Mouse (Mus musculus) liver, embryonic 14.5 days (tissue): ENCODE data around the gene Stk16.

ENCODE experiments used
- CTCF ChIP-seq: IDR thresholded peaks from 2 replicates; pipeline ENCODE4 v1.5.1; 2016; ENCODE audit warnings: antibody characterized with exemption, low read depth, control low read depth
- EP300 ChIP-seq: IDR thresholded peaks from 2 replicates; pipeline ENCODE4 v1.6.1; 2016; ENCODE audit warnings: antibody characterized with exemption, low read depth

DNA sequence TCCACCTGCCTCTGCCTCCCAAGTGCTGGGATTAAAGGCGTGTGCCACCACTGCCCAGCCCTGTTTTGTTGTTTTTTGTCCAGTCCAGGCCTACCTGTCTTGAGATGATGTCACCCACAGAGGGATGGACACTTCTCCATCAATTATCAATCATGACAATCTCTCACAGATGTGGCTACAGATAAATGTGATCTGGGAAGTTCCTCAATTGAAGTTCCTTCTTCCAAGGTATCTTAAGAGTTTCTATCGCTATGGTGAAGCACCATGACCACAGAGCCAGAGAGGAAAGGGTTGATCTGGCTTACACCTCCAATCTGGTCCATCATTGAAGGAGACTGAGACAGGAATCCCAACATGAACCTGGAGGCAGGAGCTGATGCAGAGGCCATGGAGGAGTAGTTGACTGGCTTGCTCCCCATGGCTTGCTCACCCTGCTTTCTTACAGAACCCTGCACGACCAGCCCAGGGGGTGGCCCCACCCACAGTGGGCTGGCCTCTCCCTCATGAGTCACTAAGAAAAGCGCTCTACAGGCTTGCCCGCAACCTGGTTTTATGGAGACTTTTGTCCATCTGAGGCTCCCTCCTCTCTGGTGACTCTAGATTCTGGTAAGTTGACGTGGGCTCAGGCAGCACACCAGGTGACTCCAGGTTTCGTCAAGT is 19.8 kb downstream of the Stk16 start:
- TF ChIP-seq EP300 (no peak), CTCF (no peak)
